Mouse (Mus musculus): ENCODE measurements at regions not wholly inside any gene's neighbourhood (a gene's known extent, or its start where the extent isn't known, plus 50 kb on each side); places are given as distances from the start of the nearest gene placed in this dataset.

- H3K36me3 ChIP-seq (ENCODE audit: control insufficient read depth, insufficient read depth, low read length): no peaks in the 10 kb centered on the region
- no peaks in the 10 kb centered on the region for H3K9me3 ChIP-seq (ENCODE audit: control insufficient read depth, low read length)
- no peaks in the 10 kb centered on the region for H3K27me3 ChIP-seq (ENCODE audit: control insufficient read depth, insufficient read depth, low read length)
- H3K9ac ChIP-seq (replicated peaks; ENCODE audit: low read depth, low read length): no peak overlapping the region
- no peak for ATAC-seq (ENCODE audit: low read depth)
- H3K4me1 ChIP-seq (ENCODE audit: control insufficient read depth, insufficient read depth, low read length): no peaks in the 10 kb centered on the region
- H3K4me2 ChIP-seq (ENCODE audit: low read depth, low read length): no peak overlapping the region
- WGBS: 65% methylated on average over 5 of the region's 5 CpGs
- no peak overlapping the region for H3K4me3 ChIP-seq (ENCODE audit: low read depth, low read length)
- no peak overlapping the region for H3K27ac ChIP-seq (ENCODE audit: low read depth, low read length)
These were observed 75.8 kb upstream of the Kcnd3 start for GRCm38 (mm10) chr3:105376346-105376745.

GRCm38 (mm10) chr3:105380818-105381217 is 71.3 kb upstream of the Kcnd3 start:
- WGBS: 84% methylated on average over 4 of the region's 4 CpGs
- H3K9ac ChIP-seq (replicated peaks; ENCODE audit: low read depth, low read length): no peak overlapping the region
- H3K27me3 ChIP-seq (ENCODE audit: control insufficient read depth, insufficient read depth, low read length): no peaks in the 10 kb centered on the region
- no peak overlapping the region for H3K27ac ChIP-seq (ENCODE audit: low read depth, low read length)
- no peaks in the 10 kb centered on the region for H3K4me1 ChIP-seq (ENCODE audit: control insufficient read depth, insufficient read depth, low read length)
- no peaks in the 10 kb centered on the region for H3K9me3 ChIP-seq (ENCODE audit: control insufficient read depth, low read length)
- ATAC-seq (ENCODE audit: low read depth): no peak
- H3K36me3 ChIP-seq (ENCODE audit: control insufficient read depth, insufficient read depth, low read length): no peaks in the 10 kb centered on the region
- H3K4me3 ChIP-seq (ENCODE audit: low read depth, low read length): no peak overlapping the region
- H3K4me2 ChIP-seq (ENCODE audit: low read depth, low read length): no peak overlapping the region

- Histone ChIP-seq H3K36me3 (ENCODE audit: control insufficient read depth, insufficient read depth, low read length) (no peaks in the 10 kb centered on the region), H3K9me3 (ENCODE audit: control insufficient read depth, low read length) (no peaks in the 10 kb centered on the region), H3K9ac (replicated peaks; ENCODE audit: low read depth, low read length) (no peak overlapping the region), H3K27me3 (ENCODE audit: control insufficient read depth, insufficient read depth, low read length) (no peaks in the 10 kb centered on the region), H3K4me2 (ENCODE audit: low read depth, low read length) (no peak overlapping the region), H3K4me1 (ENCODE audit: control insufficient read depth, insufficient read depth, low read length) (no peaks in the 10 kb centered on the region), H3K4me3 (ENCODE audit: low read depth, low read length) (no peak overlapping the region), H3K27ac (ENCODE audit: low read depth, low read length) (no peak overlapping the region)
- WGBS: 62% methylated on average over 8 of the region's 8 CpGs
- ATAC-seq (ENCODE audit: low read depth): peak; percentile 31; the same call in 1 of the 2 replicates
These were observed 59.3 kb upstream of the Kcnd3 start for GRCm38 (mm10) chr3:105392611-105393514.
